ENCODE assay signal across 10 mouse cellular contexts in genomic region chr14:25372581-25372980, GRCm38 (mm10).
DNase-seq lines count a peak whose midpoint lies in the region; ATAC-seq and TF ChIP-seq lines count a peak whose summit lies in the region.
"Had no signal": no experiment of that assay in that cellular context is flagged by ENCODE, and none has a peak within 500 bp of the region (broad histone marks: within the 10 kb centered on the region; RNA-seq: fewer than 3 reads in every experiment).

No protein-coding gene starts in this region.

- no peak for DNase-seq in gastrocnemius, adult 2 months
- DNase-seq in gastrocnemius, postnatal 10 days, result no peak
- no peak for DNase-seq in liver, postnatal 0 days
- DNase-seq in liver, embryonic 11.5 days (ENCODE audit: low spot score), result no peak
- peak; percentile 33 for DNase-seq in embryo, embryonic 10.5 days (ENCODE audit: low spot score)
- DNase-seq in yolk sac, embryonic 10.5 days (ENCODE audit: low spot score), result no peak
- DNase-seq: cerebellum, adult 11-12 months; kidney, adult 8-10 months had no signal

- H3K9ac ChIP-seq in liver, postnatal 0 days (replicated peaks), result no peak overlapping the region
- H3K9ac ChIP-seq in liver, embryonic 11.5 days (ENCODE audit: low read depth, low read length), result no peak overlapping the region

- no peak overlapping the region for H3K4me2 ChIP-seq in liver, postnatal 0 days (ENCODE audit: low read depth, low read length)
- no peak overlapping the region for H3K4me2 ChIP-seq in liver, embryonic 11.5 days

- H3K27me3 ChIP-seq in liver, postnatal 0 days (ENCODE audit: insufficient read depth, low read length), result no peaks in the 10 kb centered on the region
- no peaks in the 10 kb centered on the region for H3K27me3 ChIP-seq in liver, embryonic 11.5 days (replicated peaks; ENCODE audit: control insufficient read depth, insufficient read depth, low read length)

- TF ChIP-seq CTCF in gastrocnemius, adult 2 months (IDR thresholded peaks at IDR 0.05), result peak; percentile 42
- peak; percentile 43 for TF ChIP-seq CTCF in liver, postnatal 0 days (IDR thresholded peaks at IDR 0.05; ENCODE audit: low read depth)
- TF ChIP-seq CTCF in olfactory bulb, adult 2 months (IDR thresholded peaks at IDR 0.05; ENCODE audit: insufficient read depth, low read depth, low read length), result no peak

- H3K9me3 ChIP-seq in liver, postnatal 0 days (ENCODE audit: low read length), result no peaks in the 10 kb centered on the region
- no peaks in the 10 kb centered on the region for H3K9me3 ChIP-seq in liver, embryonic 11.5 days (ENCODE audit: control insufficient read depth, low read length)

- H3K4me1 ChIP-seq in liver, postnatal 0 days (ENCODE audit: insufficient read depth), result peaks cover 4% of the 10 kb centered on the region
- H3K4me1 ChIP-seq in liver, embryonic 11.5 days (replicated peaks; ENCODE audit: control insufficient read depth, insufficient read depth, low read length), result 0 out of 2 replicates have a peak, but pooled peaks cover 7% of the 10 kb centered on the region
- H3K4me1 ChIP-seq in olfactory bulb, adult 2 months (ENCODE audit: control insufficient read depth, insufficient read depth, low read length), result peaks cover 31% of the 10 kb centered on the region

- no peaks in the 10 kb centered on the region for H3K36me3 ChIP-seq in liver, postnatal 0 days (replicated peaks; ENCODE audit: insufficient read depth, low read length)
- no peaks in the 10 kb centered on the region for H3K36me3 ChIP-seq in liver, embryonic 11.5 days (ENCODE audit: control insufficient read depth, insufficient read depth, low read length)

- H3K4me3 ChIP-seq in gastrocnemius, adult 2 months, result no peak overlapping the region
- no peak overlapping the region for H3K4me3 ChIP-seq in liver, postnatal 0 days (ENCODE audit: low read depth, low read length)
- H3K4me3 ChIP-seq in liver, embryonic 11.5 days (ENCODE audit: low read depth, low read length), result no peak overlapping the region
- H3K4me3 ChIP-seq in olfactory bulb, adult 2 months (ENCODE audit: insufficient read depth, low read depth, low read length), result no peak overlapping the region

- no peak for TF ChIP-seq POLR2A in olfactory bulb, adult 2 months (IDR thresholded peaks at IDR 0.05; ENCODE audit: insufficient read depth, low read depth, low read length)

- intact Hi-C loops in gastrocnemius, adult 2 months (cut with DNase I), result loop anchor here (5.0 kb wide), 2 partner anchors 85 to 190 kb away; partner anchors contain the start of gene Zmiz1

- ATAC-seq in liver, postnatal 0 days, result no peak
- ATAC-seq in liver, embryonic 11.5 days (replicated peaks; ENCODE audit: low FRiP score), result no peak
- no peak for ATAC-seq in megakaryocyte-erythroid progenitor cell, adult 5-6 weeks (replicated peaks; ENCODE audit: low FRiP score, low TSS enrichment, poor library complexity, severe bottlenecking)

- H3K27ac ChIP-seq in gastrocnemius, adult 2 months, result peak overlapping the region; percentile 93
- no peak overlapping the region for H3K27ac ChIP-seq in liver, postnatal 0 days (ENCODE audit: low read depth)
- H3K27ac ChIP-seq in liver, embryonic 11.5 days (ENCODE audit: low read depth, low read length), result no peak overlapping the region
- 0 out of 2 replicates have a peak overlapping the region, but pooled peaks have one; percentile 47 for H3K27ac ChIP-seq in olfactory bulb, adult 2 months (ENCODE audit: insufficient read depth, low read depth, low read length)

- TF ChIP-seq EP300 in liver, postnatal 0 days (IDR thresholded peaks at IDR 0.05; ENCODE audit: low read depth), result no peak

- 66% methylated on average over 4 of the region's 4 CpGs for WGBS in liver, postnatal 0 days (ENCODE audit: insufficient replicate concordance)
- 44% methylated on average over 4 of the region's 4 CpGs for WGBS in liver, embryonic 11.5 days
- WGBS in olfactory bulb, adult 2 months, result 66% methylated on average over 4 of the region's 4 CpGs

Comparison
In these comparisons a context has a peak if more than half of its experiments do, and no peak if none do; other contexts are left out.
1. H3K27ac ChIP-seq: peak in gastrocnemius, adult 2 months (single experiment) and olfactory bulb, adult 2 months (single experiment); none in liver, postnatal 0 days (single experiment) and liver, embryonic 11.5 days (single experiment).